Mouse (Mus musculus) limb, embryonic 15.5 days (tissue): ENCODE results near the gene Zfp503. TPM values are rescaled to one million over a fixed set of nuclear protein-coding genes. Genes with fewer than 3 reads are reported as not detected.

Experiments
- ATAC-seq: fragments of 200-750 bp; cut with Nextera tagmentation; 2 replicates; pipeline ENCODE4 v1.8.0; 2017; ENCODE audit warnings: low read depth, moderate TSS enrichment; ENCODE audit not compliant: insufficient number of reproducible peaks, low FRiP score, low TSS enrichment
- H3K27ac ChIP-seq: fragments of 300-500 bp; sonication (generic); 2 replicates; pipeline ENCODE4 v1.5.1; 2015; ENCODE audit warnings: moderate library complexity, mild to moderate bottlenecking, inconsistent platforms
- H3K27me3 ChIP-seq: fragments of 300-500 bp; sonication (generic); 2 replicates; pipeline ENCODE4 v1.6.1; 2015; ENCODE audit warnings: inconsistent platforms
- H3K36me3 ChIP-seq: fragments of 300-500 bp; sonication (generic); 2 replicates; pipeline ENCODE4 v1.6.1; 2015; ENCODE audit warnings: inconsistent platforms
- H3K4me1 ChIP-seq: fragments of 300-500 bp; sonication (generic); 2 replicates; pipeline ENCODE4 v1.6.1; 2015; ENCODE audit warnings: inconsistent platforms
- H3K4me2 ChIP-seq: fragments of 300-500 bp; sonication (generic); 2 replicates; pipeline ENCODE4 v1.6.1; 2015; ENCODE audit warnings: mild to moderate bottlenecking, inconsistent platforms
- H3K4me3 ChIP-seq: fragments of 300-500 bp; sonication (generic); 2 replicates; pipeline ENCODE4 v1.5.1; 2015; ENCODE audit warnings: mild to moderate bottlenecking, inconsistent platforms
- H3K9ac ChIP-seq: fragments of 300-500 bp; sonication (generic); 2 replicates; pipeline ENCODE4 v1.6.1; 2015; ENCODE audit warnings: inconsistent platforms
- H3K9me3 ChIP-seq: fragments of 300-500 bp; sonication (generic); 2 replicates; pipeline ENCODE4 v1.6.1; 2016; ENCODE audit warnings: inconsistent platforms
- WGBS: fragments of 180-500 bp; shearing (Covaris S2); methylation state at CpG from one replicate; pipeline ENCODE4 v1.1.7; 2015; 5-methylcytosine and 5-hydroxymethylcytosine counted together
- polyA plus RNA-seq: library from polyadenylated mRNA; unstranded; fragments of >200 nt; fragmentation: Nextera tagmentation; extraction: Ambion mirVana; gene quantifications from 2 replicates; pipeline ENCODE4 v1.2.1, GENCODE M21; 2015

Gene Zfp503
- polyA plus RNA-seq, 1 experiment from 2014 or later = 21.6 TPM

- peak overlapping the region; percentile 99 for H3K27ac ChIP-seq
- 0 out of 2 replicates have a peak, but pooled peaks cover 4% of the 10 kb centered on the region for H3K36me3 ChIP-seq
- peak overlapping the region; percentile 83 for H3K4me3 ChIP-seq
- H3K27me3 ChIP-seq = peaks cover 5% of the 10 kb centered on the region; the same call in 1 of the 2 replicates
- peaks cover 39% of the 10 kb centered on the region for H3K4me1 ChIP-seq
- H3K9ac ChIP-seq = peak overlapping the region; percentile 86; the same call in 1 of the 2 replicates
- 16% methylated on average over 18 of the region's 18 CpGs for WGBS
- peak overlapping the region; percentile 77 for H3K4me2 ChIP-seq
- no peak for ATAC-seq
- no peaks in the 10 kb centered on the region for H3K9me3 ChIP-seq
Measured at GRCm38 (mm10) chr14:21983950-21984730, 5.3 kb downstream of the Zfp503 start.

- ATAC-seq = no peak
- Histone ChIP-seq H3K4me2 (peak overlapping the region; percentile 59), H3K36me3 (0 out of 2 replicates have a peak, but pooled peaks cover 4% of the 10 kb centered on the region), H3K27me3 (peaks cover 5% of the 10 kb centered on the region; the same call in 1 of the 2 replicates), H3K27ac (peak overlapping the region; percentile 78), H3K9ac (peak overlapping the region; percentile 46), H3K9me3 (no peaks in the 10 kb centered on the region), H3K4me1 (peaks cover 32% of the 10 kb centered on the region), H3K4me3 (peak overlapping the region; percentile 39)
- WGBS = 6% methylated on average over 22 of the region's 22 CpGs
Measured at GRCm38 (mm10) chr14:21983311-21983949, 6.0 kb downstream of the Zfp503 start.

- H3K9me3 ChIP-seq = no peaks in the 10 kb centered on the region
- peaks cover 32% of the 10 kb centered on the region for H3K4me1 ChIP-seq
- H3K4me2 ChIP-seq = peak overlapping the region; percentile 59
- ATAC-seq = no peak
- 0 out of 2 replicates have a peak, but pooled peaks cover 4% of the 10 kb centered on the region for H3K36me3 ChIP-seq
- peaks cover 5% of the 10 kb centered on the region; the same call in 1 of the 2 replicates for H3K27me3 ChIP-seq
- H3K27ac ChIP-seq = peak overlapping the region; percentile 78
- peak overlapping the region; percentile 39 for H3K4me3 ChIP-seq
- H3K9ac ChIP-seq = peak overlapping the region; percentile 46
- WGBS = 11% methylated on average over 38 of the region's 38 CpGs
Measured at GRCm38 (mm10) chr14:21982592-21983310, 6.7 kb downstream of the Zfp503 start.

GRCm38 (mm10) chr14:21982096-21982591 lies 7.3 kb downstream of the Zfp503 start:
- WGBS = 33% methylated on average over 14 of the region's 14 CpGs
- Histone ChIP-seq H3K4me2 (peak overlapping the region; percentile 59), H3K27ac (peak overlapping the region; percentile 78), H3K36me3 (0 out of 2 replicates have a peak, but pooled peaks cover 4% of the 10 kb centered on the region), H3K9me3 (no peaks in the 10 kb centered on the region), H3K4me1 (peaks cover 32% of the 10 kb centered on the region), H3K9ac (peak overlapping the region; percentile 46), H3K4me3 (peak overlapping the region; percentile 39), H3K27me3 (peaks cover 5% of the 10 kb centered on the region; the same call in 1 of the 2 replicates)
- ATAC-seq = no peak

GRCm38 (mm10) chr14:21981462-21981861 lies 7.9 kb downstream of the Zfp503 start:
- peak overlapping the region; percentile 59 for H3K4me2 ChIP-seq
- peak overlapping the region; percentile 23 for H3K4me3 ChIP-seq
- H3K27ac ChIP-seq = peak overlapping the region; percentile 35; the same call in 1 of the 2 replicates
- no peaks in the 10 kb centered on the region for H3K9me3 ChIP-seq
- 0 out of 2 replicates have a peak, but pooled peaks cover 4% of the 10 kb centered on the region for H3K36me3 ChIP-seq
- WGBS = 1% methylated on average over 21 of the region's 22 CpGs
- H3K9ac ChIP-seq = no peak overlapping the region
- peak; percentile 70 for ATAC-seq
- peaks cover 5% of the 10 kb centered on the region; the same call in 1 of the 2 replicates for H3K27me3 ChIP-seq
- H3K4me1 ChIP-seq = peaks cover 32% of the 10 kb centered on the region

GRCm38 (mm10) chr14:21968978-21969377 lies 20.4 kb downstream of the Zfp503 start:
- Histone ChIP-seq H3K9me3 (no peaks in the 10 kb centered on the region), H3K4me1 (no peaks in the 10 kb centered on the region), H3K4me2 (no peak overlapping the region), H3K27me3 (peaks cover 12% of the 10 kb centered on the region; the same call in 1 of the 2 replicates), H3K9ac (no peak overlapping the region), H3K27ac (no peak overlapping the region), H3K36me3 (no peaks in the 10 kb centered on the region), H3K4me3 (no peak overlapping the region)
- 29% methylated on average over 4 of the region's 4 CpGs for WGBS
- no peak for ATAC-seq

- H3K27ac ChIP-seq = no peak overlapping the region
- no peaks in the 10 kb centered on the region for H3K4me1 ChIP-seq
- H3K4me3 ChIP-seq = no peak overlapping the region
- H3K27me3 ChIP-seq = peaks cover 12% of the 10 kb centered on the region; the same call in 1 of the 2 replicates
- H3K4me2 ChIP-seq = no peak overlapping the region
- no peak for ATAC-seq
- H3K9ac ChIP-seq = no peak overlapping the region
- H3K9me3 ChIP-seq = no peaks in the 10 kb centered on the region
- WGBS = 41% methylated on average over 12 of the region's 12 CpGs
- no peaks in the 10 kb centered on the region for H3K36me3 ChIP-seq
Measured at GRCm38 (mm10) chr14:21967375-21968010, 21.9 kb downstream of the Zfp503 start.

- WGBS = 48% methylated on average over 5 of the region's 5 CpGs
Measured at GRCm38 (mm10) chr14:21966276-21966675, 23.1 kb downstream of the Zfp503 start.

GRCm38 (mm10) chr14:21962381-21963050 lies 26.9 kb downstream of the Zfp503 start:
- H3K27ac ChIP-seq = no peak overlapping the region
- WGBS = 45% methylated on average over 22 of the region's 22 CpGs
- no peak overlapping the region for H3K9ac ChIP-seq
- peaks cover 13% of the 10 kb centered on the region; the same call in 1 of the 2 replicates for H3K4me1 ChIP-seq
- peaks cover 6% of the 10 kb centered on the region; the same call in 1 of the 2 replicates for H3K27me3 ChIP-seq
- no peak overlapping the region for H3K4me3 ChIP-seq
- H3K9me3 ChIP-seq = no peaks in the 10 kb centered on the region
- no peak for ATAC-seq
- no peak overlapping the region for H3K4me2 ChIP-seq
- H3K36me3 ChIP-seq = no peaks in the 10 kb centered on the region

More at GRCm38 (mm10) chr14:21966276-21966675, 23.1 kb downstream of the Zfp503 start:
- Histone ChIP-seq H3K4me3 (no peak overlapping the region), H3K9me3 (no peaks in the 10 kb centered on the region), H3K4me1 (no peaks in the 10 kb centered on the region), H3K36me3 (no peaks in the 10 kb centered on the region), H3K27ac (no peak overlapping the region), H3K27me3 (peaks cover 12% of the 10 kb centered on the region; the same call in 1 of the 2 replicates), H3K4me2 (no peak overlapping the region), H3K9ac (no peak overlapping the region)
- no peak for ATAC-seq

- ATAC-seq = no peak
- Histone ChIP-seq H3K36me3 (no peaks in the 10 kb centered on the region), H3K4me1 (peaks cover 14% of the 10 kb centered on the region; the same call in 1 of the 2 replicates), H3K9me3 (no peaks in the 10 kb centered on the region), H3K4me3 (no peak overlapping the region), H3K4me2 (no peak overlapping the region), H3K27me3 (peaks cover 3% of the 10 kb centered on the region; the same call in 1 of the 2 replicates), H3K27ac (no peak overlapping the region), H3K9ac (no peak overlapping the region)
- WGBS = 44% methylated on average over 8 of the region's 8 CpGs
Measured at GRCm38 (mm10) chr14:21959243-21959642, 30.2 kb downstream of the Zfp503 start.
